Mouse (Mus musculus): Measurements from ENCODE around the gene Ppcs. TPM values are rescaled to one million over a fixed set of nuclear protein-coding genes. Genes with fewer than 3 reads are reported as not detected.
A peak's percentile ranks its signal among the peaks of the same experiment; 100 is the strongest.

The Ppcs gene
- total RNA-seq (2021) = 10 to 100 TPM in 1 of 2 experiments, 1 to 10 TPM in 1; 9.6 to 12.7 TPM

DNA sequence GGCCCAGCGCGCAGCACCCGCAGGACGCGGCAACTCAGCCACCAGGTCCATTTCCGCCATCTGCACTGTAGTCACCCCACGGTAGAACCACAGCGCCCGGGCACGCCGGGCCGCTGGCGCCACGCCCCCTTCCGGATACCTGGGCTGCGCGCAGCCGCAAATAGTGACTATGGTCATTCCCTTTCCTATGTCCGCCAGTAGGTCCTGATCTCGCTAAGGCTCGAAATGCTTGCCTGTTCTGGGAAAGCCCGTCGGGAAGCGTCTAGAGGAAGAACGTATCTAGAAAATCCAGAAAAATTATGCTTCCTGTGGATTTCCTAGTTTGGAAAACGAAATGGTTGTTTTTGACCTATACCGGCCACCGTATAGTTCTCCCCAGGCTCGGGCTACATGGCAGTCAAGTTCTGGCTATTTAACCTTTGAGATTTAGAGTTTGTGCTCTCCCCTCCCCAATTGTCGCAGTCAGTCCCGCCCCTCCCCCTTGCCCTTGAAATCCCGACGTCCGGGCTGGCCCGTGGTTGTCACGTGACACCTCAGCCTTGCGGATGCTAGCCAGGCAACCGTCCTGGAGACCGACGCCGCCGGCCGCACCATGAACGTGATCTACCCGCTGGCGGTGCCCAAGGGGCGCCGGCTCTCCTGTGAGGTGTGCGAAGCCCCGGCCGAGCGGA lies at the start of gene Ppcs, which contains the start of gene Zmynd12:
Gene Ppcs, minus strand, starts transcription at position 127 of the 671 bp plus-strand sequence.
Gene Zmynd12, plus strand, starts transcription at position 521 of the 671 bp plus-strand sequence.
- peak; percentile 87 to 91 for DNase-seq
- intact Hi-C loops (cut with DNase I) = loop anchor here (2.0 to 5.0 kb wide), 6 partner anchors 102 to 310 kb away; partner anchors contain the start of genes AU022252, Foxj3, Frg2f1 and Hivep3

DNA sequence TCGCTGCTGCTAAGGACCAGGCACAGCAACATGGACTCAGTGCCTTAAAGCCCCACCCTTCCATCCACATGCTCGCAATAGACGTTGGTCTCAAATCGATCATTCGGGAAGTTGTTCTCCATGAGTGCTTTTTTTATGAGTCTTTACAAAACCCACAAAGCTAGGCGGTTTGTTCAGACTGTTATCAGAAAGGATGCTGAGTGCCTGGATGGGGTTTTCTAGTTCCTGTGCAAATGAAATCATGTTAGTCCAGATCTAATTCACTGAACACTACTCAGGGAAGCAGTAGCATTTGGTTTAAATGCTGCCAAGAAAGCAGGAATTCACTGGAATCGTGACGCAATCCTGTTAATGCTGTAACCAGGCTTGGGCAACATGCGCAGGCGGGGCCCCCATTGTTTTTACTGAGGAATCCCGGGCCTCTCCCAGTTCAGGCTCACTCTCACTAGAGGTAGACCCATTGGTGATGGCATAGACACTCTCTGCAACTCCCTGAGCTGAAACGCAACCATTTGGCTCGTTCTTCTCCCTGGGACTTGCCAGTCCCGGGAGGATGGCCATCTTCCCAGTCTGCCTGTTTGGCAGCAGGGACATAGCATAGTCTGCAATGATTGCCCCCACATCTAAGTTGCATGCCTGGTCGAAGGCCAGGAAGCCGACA lies 45.6 kb upstream of the Ppcs start:
- no peak for DNase-seq

DNA sequence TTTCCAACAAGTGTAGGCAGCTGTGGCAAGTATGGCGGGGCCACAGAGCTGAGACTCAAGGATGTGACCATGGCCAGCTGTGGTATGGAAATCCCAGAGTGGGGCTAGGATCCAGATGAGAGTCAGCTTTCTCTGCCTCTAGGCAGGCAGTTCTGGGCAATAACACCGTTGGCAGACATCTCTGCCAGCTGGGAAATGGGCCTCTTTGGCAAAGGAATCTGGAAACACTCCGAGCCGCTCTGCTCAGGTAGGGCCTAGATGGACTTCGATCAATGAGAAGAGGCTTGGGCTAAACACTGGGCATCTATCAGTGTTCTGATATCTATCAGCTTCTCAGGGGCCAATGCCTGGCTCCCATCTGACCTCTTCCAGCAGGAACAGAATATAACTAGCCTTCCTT lies 43.6 kb upstream of the Ppcs start:
- intact Hi-C loops (cut with DNase I) = no loop called here

More for the DNA sequence above, 45.6 kb upstream of the Ppcs start:
- intact Hi-C loops (cut with DNase I) = no loop called here

GRCm38 (mm10) chr4:119463756-119464419 lies 41.7 kb upstream of the Ppcs start:
- intact Hi-C loops (cut with DNase I) = loop anchor here (5.0 kb wide), 1 partner anchor 48 kb away; no protein-coding TSS in a partner anchor
- no peak for DNase-seq

More for the DNA sequence above, 43.6 kb upstream of the Ppcs start:
- no peak for DNase-seq

GRCm38 (mm10) chr4:119462858-119463755 lies 40.9 kb upstream of the Ppcs start:
- intact Hi-C loops (cut with DNase I) = loop anchor here (5.0 kb wide), 1 partner anchor 49 kb away; no protein-coding TSS in a partner anchor
- DNase-seq = peak; percentile 37 to 48

DNA sequence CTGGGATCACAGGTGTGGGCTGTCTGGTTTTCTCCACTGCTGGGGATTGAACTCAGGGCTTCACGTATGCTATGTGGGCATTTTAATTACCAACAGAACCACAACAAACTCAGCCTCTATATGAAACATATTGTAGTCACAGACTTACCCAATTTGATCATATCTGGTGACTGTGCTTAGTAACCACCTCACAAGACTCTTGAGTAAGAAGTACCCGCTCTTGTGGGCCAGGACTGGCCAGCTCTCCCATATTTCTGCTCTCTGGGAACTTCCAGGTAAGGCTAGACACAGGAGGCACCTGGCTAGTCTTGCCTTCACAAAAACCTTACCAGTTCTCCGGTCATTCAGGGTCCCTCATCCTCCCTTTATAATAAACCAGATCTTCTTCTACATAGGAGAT lies 40.2 kb upstream of the Ppcs start:
- DNase-seq = no peak
- intact Hi-C loops (cut with DNase I) = loop anchor here (5.0 kb wide), 1 partner anchor 50 kb away; no protein-coding TSS in a partner anchor

DNA sequence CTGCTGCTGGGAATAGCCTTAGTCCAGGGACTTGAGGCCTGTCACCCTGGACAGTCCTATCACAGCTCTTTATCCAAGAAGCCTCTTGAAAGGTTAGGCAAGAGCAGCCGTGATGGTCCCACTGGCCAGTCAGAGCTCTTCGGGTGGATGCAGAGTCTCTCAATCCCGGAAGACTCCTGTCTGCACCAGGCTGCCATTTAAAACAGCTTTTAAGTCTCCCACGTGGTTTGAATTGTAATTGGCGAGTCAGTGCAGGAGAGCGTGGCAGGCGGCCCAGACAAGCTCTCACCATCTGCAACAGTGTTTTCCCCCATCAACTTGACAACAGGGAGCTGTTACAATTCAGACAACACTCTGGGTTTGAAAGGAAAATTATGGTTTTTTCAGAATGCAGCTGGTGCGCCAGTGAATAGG lies 38.5 kb upstream of the Ppcs start:
- peak; percentile 49 to 59 for DNase-seq

GRCm38 (mm10) chr4:119460296-119460695 lies 38.1 kb upstream of the Ppcs start:
- peak in 1 of 2 experiments; percentile 11 for DNase-seq
- intact Hi-C loops (cut with DNase I) = loop anchor here (5.0 kb wide), 1 partner anchor 52 kb away; no protein-coding TSS in a partner anchor

More for the DNA sequence above, 38.5 kb upstream of the Ppcs start:
- intact Hi-C loops (cut with DNase I) = loop anchor here (5.0 kb wide), 1 partner anchor 52 kb away; no protein-coding TSS in a partner anchor

GRCm38 (mm10) chr4:119453533-119453932 lies 31.3 kb upstream of the Ppcs start:
- no peak for DNase-seq
- intact Hi-C loops (cut with DNase I) = no loop called here

- intact Hi-C loops (cut with DNase I) = no loop called here
Observed at GRCm38 (mm10) chr4:119453128-119453527, 30.9 kb upstream of the Ppcs start.

DNA sequence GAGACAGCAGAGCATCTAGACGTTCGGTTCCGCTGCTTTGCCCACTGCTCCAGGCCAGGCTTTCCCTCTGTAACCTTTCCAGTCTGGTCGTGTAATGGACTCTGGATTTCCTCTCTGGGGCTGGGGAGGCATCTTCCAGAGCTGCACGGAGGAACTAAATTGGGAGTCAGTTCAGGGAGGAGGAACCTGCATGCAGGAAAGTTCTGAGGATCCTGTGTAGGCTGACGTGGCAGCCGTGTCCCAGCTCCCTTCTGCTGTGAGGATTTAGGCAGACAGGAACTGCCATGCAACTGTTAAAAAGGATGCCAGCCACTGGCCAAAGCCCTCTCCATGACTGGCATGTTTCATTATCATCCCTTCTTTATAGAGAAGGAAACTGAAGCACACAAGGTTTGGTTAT lies 28.2 kb upstream of the Ppcs start:
- intact Hi-C loops (cut with DNase I) = no loop called here

More at GRCm38 (mm10) chr4:119453128-119453527, 30.9 kb upstream of the Ppcs start:
- no peak for DNase-seq

GRCm38 (mm10) chr4:119447786-119448185 lies 25.6 kb upstream of the Ppcs start:
- intact Hi-C loops (cut with DNase I) = no loop called here
- no peak for DNase-seq

More for the DNA sequence above, 28.2 kb upstream of the Ppcs start:
- DNase-seq = no peak

- no peak for DNase-seq
- intact Hi-C loops (cut with DNase I) = no loop called here
Observed at GRCm38 (mm10) chr4:119447261-119447660, 25.0 kb upstream of the Ppcs start.

DNA sequence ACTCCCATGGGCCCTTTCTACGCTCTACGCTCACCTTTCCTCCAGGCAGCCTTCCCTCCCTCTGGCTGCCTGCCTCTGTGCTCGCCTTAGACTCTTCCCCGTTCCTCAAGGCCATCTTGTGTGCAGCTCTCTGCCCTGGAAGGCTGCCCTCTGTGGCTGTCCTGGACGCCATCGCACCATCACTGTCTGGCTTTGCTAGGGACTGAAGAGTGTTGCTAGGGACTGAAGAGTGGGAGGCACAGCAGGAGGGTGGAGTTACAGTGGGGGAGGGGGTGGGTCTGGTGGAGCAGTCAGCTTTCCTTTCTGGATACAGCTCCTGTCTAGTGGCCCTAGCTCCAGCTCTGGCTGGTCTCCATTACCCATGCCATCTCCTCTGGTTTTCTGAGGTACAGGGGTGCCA lies 20.3 kb upstream of the Ppcs start:
- intact Hi-C loops (cut with DNase I) = no loop called here
- no peak for DNase-seq

DNA sequence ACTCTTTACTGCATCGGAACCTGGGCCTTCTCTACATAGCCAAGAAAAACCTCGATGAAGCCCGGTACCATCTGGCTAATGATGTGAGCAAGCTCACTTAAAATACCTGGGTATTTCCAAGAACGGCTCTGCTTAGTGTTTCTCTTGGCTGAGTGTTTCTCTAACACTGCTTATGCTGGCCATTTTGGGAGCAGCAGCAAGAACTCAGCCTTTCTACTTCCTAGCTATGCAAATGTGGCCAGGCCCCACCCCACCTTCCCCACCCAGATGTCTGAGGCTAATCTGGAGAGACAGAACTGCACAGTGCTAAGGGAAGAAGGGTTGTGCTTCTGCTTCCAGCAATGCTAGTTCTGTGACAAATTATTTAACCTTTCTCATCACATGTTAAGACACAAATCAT lies 19.6 kb upstream of the Ppcs start:
- DNase-seq = no peak
- intact Hi-C loops (cut with DNase I) = no loop called here

DNA sequence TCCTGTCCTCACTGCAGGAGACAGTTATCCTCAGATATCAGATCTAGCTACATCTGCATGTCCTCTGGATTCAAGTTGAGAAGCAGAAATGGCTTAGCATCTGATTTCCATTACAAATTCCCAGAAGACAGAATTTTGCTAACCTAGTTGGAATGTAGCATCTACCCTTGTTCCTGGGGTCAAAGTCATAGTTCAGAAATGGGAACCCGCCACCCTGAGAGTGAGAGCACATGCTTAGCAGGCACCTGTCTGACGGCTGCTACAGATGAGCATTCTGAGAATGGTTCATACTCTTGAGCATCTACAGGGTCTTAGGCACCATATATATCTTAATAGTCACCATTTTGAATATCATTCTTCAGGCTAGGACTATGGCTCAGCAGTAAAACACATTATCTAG lies 15.7 kb upstream of the Ppcs start:
- intact Hi-C loops (cut with DNase I) = no loop called here
- DNase-seq = no peak

- intact Hi-C loops (cut with DNase I) = loop anchor here (5.0 kb wide), 1 partner anchor 197 kb away; no protein-coding TSS in a partner anchor
- DNase-seq = peak; percentile 39 to 51
Observed at GRCm38 (mm10) chr4:119430678-119431077, 8.5 kb upstream of the Ppcs start.

DNA sequence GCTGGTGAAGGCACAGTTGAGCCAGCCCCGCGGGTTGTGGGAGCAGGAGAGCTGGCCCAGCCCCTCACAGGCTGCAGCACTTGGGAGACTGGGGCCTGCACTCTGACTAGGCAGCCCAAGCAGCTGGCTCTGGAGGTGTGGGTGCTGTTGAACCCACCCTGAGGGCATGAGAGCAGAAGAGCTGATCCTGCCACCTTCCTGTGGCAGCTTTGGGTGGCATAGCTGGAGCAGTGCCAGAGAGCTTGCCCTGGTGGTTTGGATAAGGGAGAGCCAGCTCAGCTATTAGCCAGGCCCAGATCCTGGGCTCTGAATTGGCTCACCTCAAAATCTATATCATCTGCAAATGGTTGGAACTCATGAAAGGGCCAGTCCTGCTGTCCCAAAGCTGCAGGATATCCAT lies 5.5 kb upstream of the Ppcs start:
- intact Hi-C loops (cut with DNase I) = loop anchor here (5.0 kb wide), 1 partner anchor 245 kb away; no protein-coding TSS in a partner anchor
- DNase-seq = no peak

- intact Hi-C loops (cut with DNase I) = loop anchor here (5.0 kb wide), 1 partner anchor 247 kb away; no protein-coding TSS in a partner anchor
- DNase-seq = no peak
Observed at GRCm38 (mm10) chr4:119425601-119426000, 3.4 kb upstream of the Ppcs start.

DNA sequence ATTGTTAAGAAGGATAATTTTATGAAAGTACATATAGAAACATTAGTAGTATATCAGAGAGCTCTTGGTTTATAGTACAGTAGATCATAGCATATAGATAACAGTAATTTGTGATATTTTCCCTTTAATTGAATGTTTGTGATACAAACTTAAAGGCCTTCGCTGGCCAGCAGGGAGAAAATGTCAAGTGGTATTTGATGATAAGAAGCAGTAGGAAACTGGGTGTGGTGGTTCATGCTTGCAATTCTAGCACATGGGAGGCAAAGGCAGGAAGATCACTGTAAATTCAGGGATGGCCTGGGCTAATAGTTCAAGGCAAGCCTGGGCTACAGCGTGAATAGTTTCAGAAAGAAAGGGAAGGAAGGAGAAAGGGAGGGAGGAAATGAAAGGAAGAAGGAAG lies 2.9 kb upstream of the Ppcs start:
- DNase-seq = no peak
- intact Hi-C loops (cut with DNase I) = loop anchor here (5.0 kb wide), 1 partner anchor 247 kb away; no protein-coding TSS in a partner anchor
